Mouse (Mus musculus): ENCODE measurements around the gene Chrnb2. TPM values are rescaled to one million over a fixed set of nuclear protein-coding genes. Genes with fewer than 3 reads are reported as not detected.

Chrnb2 gene
- polyA plus RNA-seq, 1 experiment from 2014 or later = 0.34 TPM

DNA sequence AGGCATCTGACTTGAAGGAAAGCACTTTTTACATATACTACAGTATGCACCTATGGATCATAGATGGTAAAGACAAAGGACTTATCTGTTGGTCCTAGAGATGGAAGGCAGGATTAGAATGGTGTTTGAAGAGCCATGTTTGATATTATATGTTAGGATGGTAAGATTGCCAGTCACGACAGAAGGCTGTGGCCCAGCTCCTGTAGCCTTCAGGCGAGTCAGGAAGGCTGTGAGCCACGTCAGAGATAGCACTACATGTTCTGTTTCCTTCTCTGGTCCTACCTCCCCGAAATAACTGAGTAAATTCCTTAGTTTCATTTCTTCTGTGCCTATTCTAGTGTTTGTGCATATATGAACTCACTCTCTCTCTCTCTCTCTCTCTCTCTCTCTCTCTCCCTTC is 32.3 kb downstream of the Chrnb2 start:
- H3K27ac ChIP-seq (ENCODE audit: low read depth, low read length) = no peak overlapping the region
- H3K4me1 ChIP-seq (replicated peaks; ENCODE audit: control insufficient read depth, insufficient read depth, low read length) = peaks cover 10% of the 10 kb centered on the region
- H3K9ac ChIP-seq (ENCODE audit: low read depth, low read length) = no peak overlapping the region
- no peak for ATAC-seq (replicated peaks; ENCODE audit: low FRiP score)
- no peaks in the 10 kb centered on the region for H3K9me3 ChIP-seq (ENCODE audit: control insufficient read depth, low read length)
- H3K4me2 ChIP-seq = peak overlapping the region; percentile 13; the same call in 1 of the 2 replicates
- no peak overlapping the region for H3K4me3 ChIP-seq (ENCODE audit: low read depth, low read length)
- peaks cover 2% of the 10 kb centered on the region; the same call in 1 of the 2 replicates for H3K36me3 ChIP-seq (ENCODE audit: control insufficient read depth, insufficient read depth, low read length)
- no peak for DNase-seq (ENCODE audit: low spot score)
- no peaks in the 10 kb centered on the region for H3K27me3 ChIP-seq (replicated peaks; ENCODE audit: control insufficient read depth, insufficient read depth, low read length)
- WGBS = 60% methylated on average over 4 of the region's 4 CpGs

DNA sequence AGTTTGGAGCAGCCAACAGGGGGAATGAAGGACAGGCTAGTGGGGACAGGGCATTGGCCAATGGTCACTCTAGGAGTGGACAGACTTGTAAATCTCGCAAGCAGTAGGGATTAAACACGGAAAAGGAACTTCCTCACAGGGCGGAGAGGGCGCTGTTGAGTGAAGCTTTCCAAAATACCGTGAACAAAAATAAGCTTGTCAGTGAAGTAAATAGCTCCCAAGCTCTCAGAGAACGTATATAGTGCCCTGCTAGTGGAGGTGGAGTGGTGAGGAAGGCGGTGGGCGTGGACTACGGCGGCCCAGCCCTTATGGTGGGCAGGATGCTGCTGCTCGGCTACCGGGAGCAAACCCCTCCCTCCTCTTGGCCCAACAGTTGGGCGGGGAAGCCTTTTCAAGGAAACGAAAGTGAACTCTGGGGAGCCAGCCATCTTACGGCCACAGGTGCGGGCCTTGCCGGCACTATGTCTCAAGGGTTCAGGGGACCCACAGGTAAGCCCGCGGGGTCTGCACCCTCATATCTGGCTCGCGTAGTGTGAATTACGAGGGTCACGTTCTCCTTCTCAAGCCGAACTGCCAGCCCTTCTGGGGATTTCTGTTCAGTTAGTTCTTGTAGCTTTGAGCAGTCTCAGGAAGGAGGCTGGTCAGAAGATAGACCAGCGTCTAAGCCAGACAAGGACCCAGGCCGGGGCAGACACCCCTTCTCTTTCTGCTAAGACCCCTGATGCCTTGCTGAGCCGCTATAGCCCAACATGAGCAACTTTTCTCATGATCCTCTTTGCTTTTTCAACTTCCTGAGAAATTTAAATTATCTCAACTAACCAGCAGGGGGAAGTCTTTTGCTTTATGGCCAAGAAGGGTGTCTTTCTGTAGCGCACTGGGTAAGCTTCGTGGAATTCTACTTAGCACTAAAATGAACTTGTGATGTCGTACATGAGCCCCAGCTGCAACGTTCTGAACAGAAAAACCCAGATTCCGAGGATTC is 33.8 kb downstream of the Chrnb2 start:
- no peaks in the 10 kb centered on the region for H3K36me3 ChIP-seq (ENCODE audit: control insufficient read depth, insufficient read depth, low read length)
- H3K4me3 ChIP-seq (ENCODE audit: low read depth, low read length) = peak overlapping the region; percentile 78
- peak overlapping the region; percentile 85 for H3K4me2 ChIP-seq
- DNase-seq (ENCODE audit: low spot score) = peak; percentile 83
- peaks cover 10% of the 10 kb centered on the region for H3K4me1 ChIP-seq (replicated peaks; ENCODE audit: control insufficient read depth, insufficient read depth, low read length)
- ATAC-seq (replicated peaks; ENCODE audit: low FRiP score) = peak; percentile 95
- H3K9ac ChIP-seq (ENCODE audit: low read depth, low read length) = peak overlapping the region; percentile 87
- H3K9me3 ChIP-seq (ENCODE audit: control insufficient read depth, low read length) = no peaks in the 10 kb centered on the region
- H3K27me3 ChIP-seq (replicated peaks; ENCODE audit: control insufficient read depth, insufficient read depth, low read length) = no peaks in the 10 kb centered on the region
- peak overlapping the region; percentile 63 for H3K27ac ChIP-seq (ENCODE audit: low read depth, low read length)
- WGBS = 2% methylated on average over 32 of the region's 32 CpGs

DNA sequence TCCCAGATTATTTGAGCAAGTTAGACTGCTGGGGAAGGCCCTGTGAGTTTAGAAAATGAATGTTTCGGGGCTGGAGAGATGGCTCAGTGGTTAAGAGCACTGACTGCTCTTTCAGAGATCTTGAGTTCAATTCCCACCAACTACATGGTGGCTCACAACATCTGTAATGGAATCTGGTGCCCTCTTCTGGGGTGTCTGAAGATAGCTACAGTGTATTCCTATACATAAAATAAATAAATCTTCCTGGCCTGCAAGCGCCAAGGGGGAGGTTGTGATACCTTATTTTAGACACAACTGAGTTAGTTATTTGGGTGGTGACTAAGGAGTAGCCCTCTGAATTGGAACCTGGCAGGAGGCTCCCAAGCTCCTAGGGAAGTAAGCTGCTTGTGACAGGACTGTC is 35.6 kb downstream of the Chrnb2 start:
- Histone ChIP-seq H3K27ac (ENCODE audit: low read depth, low read length) (no peak overlapping the region), H3K9me3 (ENCODE audit: control insufficient read depth, low read length) (no peaks in the 10 kb centered on the region), H3K36me3 (ENCODE audit: control insufficient read depth, insufficient read depth, low read length) (no peaks in the 10 kb centered on the region), H3K4me1 (replicated peaks; ENCODE audit: control insufficient read depth, insufficient read depth, low read length) (peaks cover 10% of the 10 kb centered on the region), H3K9ac (ENCODE audit: low read depth, low read length) (no peak overlapping the region), H3K4me2 (no peak overlapping the region), H3K27me3 (replicated peaks; ENCODE audit: control insufficient read depth, insufficient read depth, low read length) (no peaks in the 10 kb centered on the region), H3K4me3 (ENCODE audit: low read depth, low read length) (no peak overlapping the region)
- DNase-seq (ENCODE audit: low spot score) = no peak
- no peak for ATAC-seq (replicated peaks; ENCODE audit: low FRiP score)
- 79% methylated on average over 2 of the region's 2 CpGs for WGBS

DNA sequence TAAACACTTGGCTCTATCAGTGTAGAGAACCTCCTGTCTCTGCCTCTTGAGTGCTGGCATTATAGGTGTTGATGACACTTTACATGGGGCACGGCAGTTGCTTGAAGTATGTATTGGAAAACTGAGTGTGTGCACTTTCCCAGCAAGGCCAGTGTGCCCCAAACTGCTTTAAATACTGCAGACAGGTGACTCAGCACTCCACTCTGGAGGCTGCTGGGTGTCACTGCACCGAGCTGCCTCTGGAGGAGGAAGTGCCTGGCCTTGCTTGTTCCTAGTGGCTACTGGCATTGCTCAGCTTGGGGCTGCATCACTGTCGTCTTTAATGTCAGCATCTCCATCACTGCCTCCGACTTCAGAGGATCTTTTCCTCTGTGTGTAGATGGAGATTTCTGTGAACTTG is 37.4 kb downstream of the Chrnb2 start:
- ATAC-seq (replicated peaks; ENCODE audit: low FRiP score) = 0 out of 2 replicates have a peak, but pooled peaks have one; percentile 50

DNA sequence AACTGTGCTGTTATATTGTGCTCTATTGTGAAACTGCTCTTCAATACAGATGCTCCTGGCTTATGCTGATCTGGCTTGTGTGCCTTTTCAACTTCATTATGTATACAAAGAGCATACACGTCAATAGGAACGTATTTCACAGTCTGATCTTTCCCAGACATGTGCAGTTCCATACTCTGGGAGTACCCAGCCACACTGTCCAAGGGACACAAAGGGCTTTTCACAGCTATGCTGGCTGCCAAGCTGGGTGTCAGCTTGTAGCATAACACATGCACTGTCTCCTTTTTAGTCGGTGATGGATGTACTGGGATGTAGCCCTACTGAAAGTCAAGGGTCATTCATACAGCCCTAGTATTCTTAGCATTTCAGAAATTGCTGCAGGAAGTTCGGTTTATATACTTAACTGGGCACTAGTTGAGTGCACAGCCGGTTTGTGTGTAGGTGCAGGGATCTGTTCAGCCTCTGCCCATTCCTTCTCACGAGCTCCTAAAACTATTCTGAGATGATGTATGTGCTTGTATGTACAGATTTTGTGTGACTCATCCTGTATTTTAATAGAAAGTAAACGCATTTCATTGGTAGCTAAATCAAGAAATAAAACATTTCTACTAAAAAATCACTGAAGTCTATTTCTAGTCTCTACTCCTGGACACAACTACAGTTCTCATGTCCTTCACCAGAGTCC is 40.9 kb downstream of the Chrnb2 start:
- no peak overlapping the region for H3K27ac ChIP-seq (ENCODE audit: low read depth, low read length)
- no peaks in the 10 kb centered on the region for H3K36me3 ChIP-seq (ENCODE audit: control insufficient read depth, insufficient read depth, low read length)
- ATAC-seq (replicated peaks; ENCODE audit: low FRiP score) (no peak), DNase-seq (ENCODE audit: low spot score) (no peak)
- no peak overlapping the region for H3K4me2 ChIP-seq
- no peak overlapping the region for H3K4me3 ChIP-seq (ENCODE audit: low read depth, low read length)
- no peaks in the 10 kb centered on the region for H3K9me3 ChIP-seq (ENCODE audit: control insufficient read depth, low read length)
- no peak overlapping the region for H3K9ac ChIP-seq (ENCODE audit: low read depth, low read length)
- H3K27me3 ChIP-seq (replicated peaks; ENCODE audit: control insufficient read depth, insufficient read depth, low read length) = no peaks in the 10 kb centered on the region
- 80% methylated on average over 7 of the region's 7 CpGs for WGBS
- no peaks in the 10 kb centered on the region for H3K4me1 ChIP-seq (replicated peaks; ENCODE audit: control insufficient read depth, insufficient read depth, low read length)

More for the DNA sequence above, 37.4 kb downstream of the Chrnb2 start:
- Histone ChIP-seq H3K4me2 (no peak overlapping the region), H3K9me3 (ENCODE audit: control insufficient read depth, low read length) (no peaks in the 10 kb centered on the region), H3K36me3 (ENCODE audit: control insufficient read depth, insufficient read depth, low read length) (no peaks in the 10 kb centered on the region), H3K4me1 (replicated peaks; ENCODE audit: control insufficient read depth, insufficient read depth, low read length) (peaks cover 10% of the 10 kb centered on the region), H3K4me3 (ENCODE audit: low read depth, low read length) (no peak overlapping the region), H3K9ac (ENCODE audit: low read depth, low read length) (no peak overlapping the region), H3K27me3 (replicated peaks; ENCODE audit: control insufficient read depth, insufficient read depth, low read length) (no peaks in the 10 kb centered on the region), H3K27ac (ENCODE audit: low read depth, low read length) (no peak overlapping the region)
- WGBS = 20% methylated on average over 4 of the region's 4 CpGs
- DNase-seq (ENCODE audit: low spot score) = peak; percentile 43

DNA sequence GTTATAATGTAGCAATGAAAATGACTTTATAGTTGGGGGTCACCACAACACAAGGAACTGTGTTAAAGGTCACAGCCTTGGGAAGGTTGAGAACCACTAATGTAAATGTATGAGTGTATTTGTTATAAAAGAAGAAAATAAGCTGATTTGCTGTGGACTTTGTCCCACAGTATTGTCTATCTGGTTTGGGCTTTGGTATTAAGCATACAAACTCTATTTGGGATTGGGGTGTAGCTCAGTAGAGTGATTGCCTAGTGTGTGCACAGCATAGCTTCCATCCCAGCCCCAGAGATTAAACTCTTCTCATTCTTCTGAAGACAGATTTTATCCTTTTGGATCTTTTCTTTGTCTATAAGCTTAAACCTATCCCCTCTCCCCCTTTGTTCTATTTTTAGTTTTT is 42.4 kb downstream of the Chrnb2 start:
- DNase-seq (ENCODE audit: low spot score) = no peak
- no peak overlapping the region for H3K27ac ChIP-seq (ENCODE audit: low read depth, low read length)
- H3K9ac ChIP-seq (ENCODE audit: low read depth, low read length) = no peak overlapping the region
- H3K27me3 ChIP-seq (replicated peaks; ENCODE audit: control insufficient read depth, insufficient read depth, low read length) = no peaks in the 10 kb centered on the region
- H3K4me3 ChIP-seq (ENCODE audit: low read depth, low read length) = no peak overlapping the region
- no peaks in the 10 kb centered on the region for H3K36me3 ChIP-seq (ENCODE audit: control insufficient read depth, insufficient read depth, low read length)
- H3K4me1 ChIP-seq (replicated peaks; ENCODE audit: control insufficient read depth, insufficient read depth, low read length) = no peaks in the 10 kb centered on the region
- no peak overlapping the region for H3K4me2 ChIP-seq
- ATAC-seq (replicated peaks; ENCODE audit: low FRiP score) = no peak
- H3K9me3 ChIP-seq (ENCODE audit: control insufficient read depth, low read length) = no peaks in the 10 kb centered on the region

DNA sequence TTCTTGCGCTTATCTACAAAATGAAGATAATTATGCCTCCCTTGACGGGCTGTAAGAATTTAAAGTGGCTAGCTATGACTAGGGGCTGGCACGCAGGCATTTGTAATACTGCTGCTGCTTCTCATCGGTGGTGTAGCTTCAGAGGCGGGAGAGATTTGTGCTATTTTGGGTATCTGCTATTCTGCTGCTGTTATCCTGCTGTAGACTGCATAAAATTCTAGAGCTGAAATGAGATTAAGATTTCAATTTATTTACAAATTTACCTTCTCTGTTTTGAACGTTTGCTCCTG is 48.5 kb downstream of the Chrnb2 start:
- ATAC-seq (replicated peaks; ENCODE audit: low FRiP score) = no peak
- H3K27me3 ChIP-seq (replicated peaks; ENCODE audit: control insufficient read depth, insufficient read depth, low read length) = no peaks in the 10 kb centered on the region
- WGBS = 52% methylated on average over 6 of the region's 6 CpGs
- no peak overlapping the region for H3K9ac ChIP-seq (ENCODE audit: low read depth, low read length)
- H3K4me1 ChIP-seq (replicated peaks; ENCODE audit: control insufficient read depth, insufficient read depth, low read length) = no peaks in the 10 kb centered on the region; the same call in 1 of the 2 replicates
- no peak for DNase-seq (ENCODE audit: low spot score)
- peak overlapping the region; percentile 70 for H3K4me3 ChIP-seq (ENCODE audit: low read depth, low read length)
- H3K4me2 ChIP-seq = peak overlapping the region; percentile 80
- H3K9me3 ChIP-seq (ENCODE audit: control insufficient read depth, low read length) = no peaks in the 10 kb centered on the region
- no peak overlapping the region for H3K27ac ChIP-seq (ENCODE audit: low read depth, low read length)
- H3K36me3 ChIP-seq (ENCODE audit: control insufficient read depth, insufficient read depth, low read length) = no peaks in the 10 kb centered on the region

DNA sequence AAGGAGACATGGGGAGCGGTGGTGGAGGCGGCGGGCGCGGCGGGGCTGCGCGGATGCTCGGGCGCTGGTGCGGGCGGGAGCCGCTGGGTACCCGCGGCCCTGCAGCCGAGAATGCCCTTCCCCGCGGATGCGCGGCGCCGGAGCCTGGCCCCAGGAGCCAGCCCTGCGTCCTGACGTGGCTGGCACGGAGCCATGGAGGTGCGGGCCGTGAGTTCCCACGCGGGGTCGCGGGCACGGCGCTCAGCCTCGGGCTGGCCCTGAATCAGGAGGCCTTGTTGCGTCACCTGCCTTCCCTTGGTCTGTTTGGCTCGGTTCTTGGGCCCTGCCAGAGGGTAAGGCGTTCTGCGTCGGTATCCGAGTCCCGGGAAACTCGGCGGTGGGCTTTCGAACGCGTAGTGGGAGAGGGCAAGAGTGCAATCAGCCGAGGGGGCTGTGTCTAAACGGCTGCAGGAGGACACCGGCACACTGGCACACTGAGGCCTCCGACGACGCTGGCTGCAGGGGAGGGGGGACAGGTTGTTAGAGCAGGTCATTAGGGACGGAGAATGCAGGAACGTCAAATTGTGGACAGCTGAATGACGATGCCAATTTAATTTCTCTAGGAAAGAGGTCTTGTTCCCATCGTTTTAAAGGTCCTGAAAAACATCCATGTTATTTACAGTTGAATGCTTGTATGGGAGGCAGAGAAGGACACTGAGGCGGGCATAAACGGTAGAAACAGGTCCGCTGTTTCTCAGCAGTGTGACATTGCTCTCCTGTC is 49.0 kb downstream of the Chrnb2 start:
- DNase-seq (ENCODE audit: low spot score) = peak; percentile 52
- WGBS = 3% methylated on average over 59 of the region's 59 CpGs
- Histone ChIP-seq H3K36me3 (ENCODE audit: control insufficient read depth, insufficient read depth, low read length) (no peaks in the 10 kb centered on the region), H3K27me3 (replicated peaks; ENCODE audit: control insufficient read depth, insufficient read depth, low read length) (no peaks in the 10 kb centered on the region), H3K9me3 (ENCODE audit: control insufficient read depth, low read length) (no peaks in the 10 kb centered on the region), H3K27ac (ENCODE audit: low read depth, low read length) (no peak overlapping the region), H3K9ac (ENCODE audit: low read depth, low read length) (peak overlapping the region; percentile 55), H3K4me3 (ENCODE audit: low read depth, low read length) (peak overlapping the region; percentile 70), H3K4me2 (peak overlapping the region; percentile 80), H3K4me1 (replicated peaks; ENCODE audit: control insufficient read depth, insufficient read depth, low read length) (no peaks in the 10 kb centered on the region; the same call in 1 of the 2 replicates)
- ATAC-seq (replicated peaks; ENCODE audit: low FRiP score) = peak; percentile 56

Measured in liver, embryonic 11.5 days (tissue).